Mouse (Mus musculus): ENCODE measurements around the gene Itga6. TPM values are rescaled to one million over a fixed set of nuclear protein-coding genes. Genes with fewer than 3 reads are reported as not detected.
"Not testable (repeated sequence)": the region's sequence is repeated elsewhere in the genome, so short reads cannot be mapped to it uniquely, and the experiment has no call there.

The Itga6 gene
- total RNA-seq, 2 experiments from 2014 or later: 27.1 to 29.7 TPM

DNA sequence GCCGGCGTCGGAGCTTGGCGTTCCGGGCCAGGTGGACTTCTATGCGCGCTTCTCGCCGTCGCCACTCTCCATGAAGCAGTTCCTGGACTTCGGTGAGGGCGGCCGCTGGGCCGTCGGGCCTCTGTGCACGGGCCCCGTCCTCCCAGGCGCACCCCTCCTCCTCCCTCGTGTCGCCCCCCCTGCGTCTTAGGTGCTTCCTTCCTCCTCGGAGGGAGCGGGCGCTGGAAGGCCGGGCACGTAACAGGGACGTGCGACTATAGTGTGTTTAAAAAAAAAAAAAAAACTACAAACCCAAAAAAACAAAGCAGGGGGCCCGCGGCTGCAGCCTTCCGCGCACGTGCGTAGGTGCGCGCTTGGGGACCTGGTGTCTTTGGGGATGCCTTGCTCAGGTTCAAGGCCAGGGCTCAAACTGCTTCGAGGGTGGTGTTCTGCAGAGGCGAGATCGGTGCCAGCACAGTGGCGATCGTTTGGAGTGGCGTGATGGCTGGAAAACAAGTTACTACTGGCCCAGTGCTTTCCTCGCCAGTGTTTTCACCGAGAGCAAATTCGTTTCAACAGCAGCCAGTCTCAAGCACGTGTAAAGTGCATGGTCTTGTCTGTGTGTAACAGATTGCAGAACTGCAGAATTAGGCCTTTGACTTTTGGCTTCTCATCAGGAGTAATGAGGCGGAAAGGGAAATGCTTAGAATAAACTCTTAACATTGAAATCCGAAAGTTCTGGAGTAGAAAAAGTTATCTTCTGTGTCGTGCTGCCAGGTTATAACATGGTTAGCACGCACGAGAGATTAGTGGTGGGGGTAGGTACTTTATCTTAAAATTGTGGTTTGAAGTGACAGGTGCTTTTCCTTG lies 128.3 kb downstream of the Itga6 start:
- DNase-seq (ENCODE audit: low spot score in 2 of 2): peak; percentile 26 to 39
- intact Hi-C loops (cut with DNase I): no loop called here

DNA sequence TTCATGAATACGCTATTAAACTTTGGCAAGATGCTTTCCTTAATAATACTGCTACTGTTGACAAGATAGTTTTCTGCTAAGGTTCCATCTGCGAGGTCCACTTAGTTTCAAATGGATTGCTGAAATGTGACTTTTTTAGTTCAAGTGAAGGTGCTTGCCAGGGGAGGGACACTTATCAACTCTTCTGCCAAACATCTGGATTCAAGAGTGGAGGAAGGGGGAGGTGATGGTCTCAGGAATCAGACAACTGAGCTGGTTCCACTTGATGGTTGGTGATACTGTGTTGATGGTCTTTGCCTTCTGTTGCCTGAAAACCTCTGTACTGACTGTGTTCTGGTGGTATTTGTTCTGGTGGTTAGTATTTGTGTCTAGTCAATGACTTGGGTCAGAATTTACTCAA lies 129.0 kb downstream of the Itga6 start:
- intact Hi-C loops (cut with DNase I): no loop called here
- DNase-seq (ENCODE audit: low spot score in 2 of 2): no peak

DNA sequence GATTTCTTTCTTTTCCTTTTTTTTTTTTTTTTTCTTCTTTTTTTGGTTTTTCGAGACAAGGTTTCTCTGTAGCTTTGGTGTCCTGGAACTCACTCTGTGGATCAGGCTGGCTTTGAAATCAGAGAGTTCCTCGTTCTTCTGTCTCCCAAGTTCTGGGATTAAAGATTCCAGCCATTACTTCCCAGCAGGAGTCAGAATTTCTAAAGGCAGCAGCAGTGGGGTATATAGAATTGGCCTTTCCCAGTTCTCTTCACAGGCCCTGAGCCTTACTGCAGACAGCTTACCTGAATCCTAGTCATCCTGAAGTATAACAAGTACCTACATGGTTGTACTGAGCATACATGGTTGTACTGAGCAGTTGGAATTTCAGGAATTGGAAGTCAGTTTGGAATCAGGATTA lies 129.4 kb downstream of the Itga6 start:
- DNase-seq (ENCODE audit: low spot score in 2 of 2): no peak
- intact Hi-C loops (cut with DNase I): no loop called here

DNA sequence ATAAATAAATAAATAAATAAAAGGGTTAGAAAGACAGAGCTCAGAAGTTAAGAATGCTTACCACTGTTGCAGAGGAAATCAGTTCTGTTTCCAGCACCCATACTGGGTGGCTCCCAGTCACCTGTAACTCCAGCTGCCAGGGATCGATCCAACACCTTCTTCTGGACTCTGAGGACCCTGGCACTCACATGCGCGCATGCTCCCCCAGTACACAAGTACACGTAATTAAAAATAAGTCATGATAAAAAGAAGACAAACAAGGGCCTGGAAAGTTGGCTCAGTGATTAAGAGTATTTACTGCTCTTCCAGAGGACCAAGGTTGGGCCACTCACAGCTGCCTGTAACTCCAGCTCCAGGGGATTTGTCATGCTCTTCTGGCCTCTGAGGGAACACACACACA lies 132.4 kb downstream of the Itga6 start:
- no peak for DNase-seq (ENCODE audit: low spot score in 2 of 2)
- intact Hi-C loops (cut with DNase I): no loop called here

DNA sequence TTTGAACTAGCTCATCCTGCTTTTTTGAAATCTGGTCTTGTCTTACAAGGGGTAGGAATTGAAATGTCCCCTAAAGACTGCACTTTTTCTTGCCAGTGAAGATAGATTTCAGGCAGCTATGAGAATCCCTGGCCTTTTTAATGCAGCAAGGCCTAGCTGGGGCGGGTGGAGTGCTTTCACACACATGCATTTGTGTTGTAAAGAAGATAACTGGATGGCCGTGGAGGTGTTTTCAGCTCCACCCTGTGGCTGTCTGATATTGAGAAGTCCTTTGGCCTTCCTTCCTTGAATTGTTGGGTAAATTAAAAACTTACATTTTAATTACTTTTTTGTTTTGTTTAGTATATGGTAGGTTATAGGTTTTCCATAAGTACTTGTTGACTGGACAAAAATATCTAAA lies 133.0 kb downstream of the Itga6 start:
- intact Hi-C loops (cut with DNase I): no loop called here

DNA sequence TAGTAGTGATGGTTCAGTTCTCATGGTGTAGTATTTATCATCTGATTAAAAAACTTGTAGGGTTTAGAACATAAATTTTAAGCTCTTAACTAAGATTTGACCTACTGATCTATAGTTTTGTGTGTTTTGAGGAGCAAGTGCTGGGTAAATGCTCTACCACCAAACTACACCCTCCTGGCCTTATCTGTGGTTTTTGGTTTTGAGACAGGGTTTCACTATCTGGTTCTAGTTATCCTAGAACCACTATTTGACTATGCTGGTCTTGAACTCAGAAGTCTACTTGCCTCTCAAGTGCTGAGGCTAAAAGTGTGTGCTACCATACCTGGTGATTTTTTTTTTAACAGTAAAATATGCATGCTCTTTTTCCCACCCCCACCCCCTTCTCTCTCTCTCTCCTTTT lies 133.5 kb downstream of the Itga6 start:
- intact Hi-C loops (cut with DNase I): no loop called here
- no peak for DNase-seq (ENCODE audit: low spot score in 2 of 2)

More for the DNA sequence above, 133.0 kb downstream of the Itga6 start:
- no peak for DNase-seq (ENCODE audit: low spot score in 2 of 2)

DNA sequence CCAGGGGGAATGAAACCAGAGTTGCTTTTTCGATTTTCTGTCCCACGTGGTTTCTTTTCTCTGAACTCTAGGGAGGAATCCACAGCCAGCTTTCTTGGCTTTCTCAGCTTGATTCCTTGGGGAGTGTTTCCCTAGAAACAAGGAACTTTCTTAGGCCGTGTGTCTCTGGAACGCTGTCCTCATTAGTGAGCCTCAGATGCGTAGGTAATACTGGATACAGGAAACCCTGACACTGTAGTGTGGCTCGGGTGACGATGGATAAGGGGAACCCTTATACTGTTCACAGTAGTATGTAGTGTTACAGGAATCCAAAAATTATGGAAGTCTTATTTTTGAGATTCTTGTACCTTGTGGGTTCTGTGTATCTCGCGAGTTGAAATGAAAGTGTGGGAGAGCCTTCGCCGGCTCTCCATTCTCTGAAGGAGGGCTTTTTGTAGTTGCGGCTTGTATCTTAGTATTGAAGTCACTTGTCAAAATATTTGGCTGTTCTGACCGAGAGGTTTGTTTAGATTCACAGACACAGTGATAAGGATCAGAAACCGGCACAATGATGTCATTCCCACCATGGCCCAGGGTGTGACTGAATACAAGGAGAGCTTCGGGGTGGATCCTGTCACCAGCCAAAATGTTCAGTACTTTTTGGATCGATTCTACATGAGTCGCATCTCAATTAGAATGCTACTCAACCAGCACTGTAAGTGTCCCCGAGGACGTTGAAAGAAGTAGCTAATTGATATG lies 137.7 kb downstream of the Itga6 start:
- intact Hi-C loops (cut with DNase I): no loop called here
- no peak for DNase-seq (ENCODE audit: low spot score in 2 of 2)

DNA sequence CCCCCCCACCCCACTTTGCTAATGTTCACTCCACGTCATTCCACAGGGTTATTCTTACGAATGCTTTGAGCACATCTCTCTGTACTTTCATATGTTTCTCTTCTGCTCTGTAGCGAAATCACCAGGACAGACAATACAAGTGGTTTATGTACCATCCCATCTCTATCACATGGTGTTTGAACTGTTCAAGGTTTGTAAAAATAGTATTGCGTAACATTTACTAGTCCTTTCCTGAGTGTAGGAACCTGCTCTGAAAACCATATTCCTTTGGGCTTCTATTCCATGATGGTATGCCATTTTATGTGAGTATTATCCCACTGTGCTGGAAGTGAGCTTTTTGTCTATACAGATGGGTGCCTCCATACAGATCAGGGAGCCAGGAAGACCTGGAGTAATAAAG lies 141.9 kb downstream of the Itga6 start:
- DNase-seq (ENCODE audit: low spot score in 2 of 2): no peak
- intact Hi-C loops (cut with DNase I): no loop called here

DNA sequence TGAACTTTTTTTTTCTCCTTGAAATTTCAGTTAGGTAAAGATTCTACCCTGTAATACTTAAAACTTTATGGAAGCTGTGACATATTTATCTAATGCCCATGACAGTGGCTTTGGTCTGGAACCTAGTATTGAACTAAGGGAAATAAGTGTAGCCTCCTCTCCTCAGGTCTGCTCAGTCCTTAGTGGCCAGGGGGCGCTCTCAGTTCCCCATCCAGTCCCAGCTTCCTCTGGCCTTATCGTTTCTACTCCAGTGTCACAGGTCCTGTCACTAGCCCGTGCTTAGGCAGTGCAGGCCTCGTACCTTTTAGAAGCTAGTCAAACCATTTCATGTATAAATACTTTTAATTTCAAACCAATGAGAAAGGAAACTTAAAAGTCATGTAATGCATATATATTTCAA lies 143.0 kb downstream of the Itga6 start:
- no peak for DNase-seq (ENCODE audit: low spot score in 2 of 2)
- intact Hi-C loops (cut with DNase I): no loop called here

DNA sequence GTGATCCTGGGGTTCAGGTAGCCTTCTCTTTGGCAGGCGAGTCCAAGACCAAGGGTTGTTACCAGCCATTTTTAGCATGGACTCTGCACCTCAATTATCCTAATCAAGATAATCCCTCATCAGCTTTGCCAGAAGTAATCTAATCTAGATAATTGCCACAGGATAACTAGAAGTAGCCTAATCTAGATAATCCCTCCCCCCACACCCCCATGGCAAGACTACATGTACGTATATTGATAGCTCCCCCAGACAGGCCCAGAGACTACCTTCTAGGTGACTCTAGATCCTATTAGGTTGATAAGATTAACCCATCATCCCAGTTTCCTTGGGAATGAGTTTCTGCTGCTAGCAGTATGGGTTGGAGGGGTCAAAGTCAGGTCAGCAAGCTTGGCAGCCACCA lies 146.1 kb downstream of the Itga6 start:
- no peak for DNase-seq (ENCODE audit: low spot score in 2 of 2)
- intact Hi-C loops (cut with DNase I): no loop called here

DNA sequence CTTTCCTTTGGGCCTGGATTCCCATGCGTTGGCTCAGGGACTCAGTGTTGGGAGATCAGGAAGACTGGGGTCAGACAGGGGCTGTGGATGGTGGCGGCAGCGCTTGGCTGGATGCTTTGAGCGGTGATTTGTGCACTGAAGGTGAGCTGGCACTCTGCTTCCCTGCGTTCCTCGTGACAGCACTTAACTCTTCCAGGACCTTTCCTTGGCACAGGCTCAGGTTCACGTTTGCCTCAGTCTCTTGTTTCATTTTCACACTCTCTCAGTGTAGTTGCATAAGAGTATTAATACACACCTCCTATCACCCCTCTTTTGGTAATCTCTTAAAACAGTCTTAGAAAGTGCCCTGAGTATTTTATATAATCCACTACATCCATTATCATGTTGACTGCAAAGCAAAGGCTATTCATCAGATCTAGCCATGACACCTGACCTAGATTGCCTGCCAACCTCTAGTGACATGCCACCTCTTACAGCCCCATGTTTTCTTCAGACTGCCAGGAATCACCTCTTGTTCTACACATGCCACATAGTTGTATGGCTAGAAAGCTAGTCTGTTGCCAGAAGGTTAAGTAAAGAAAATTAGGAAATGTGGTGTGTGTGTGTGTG lies 147.4 kb downstream of the Itga6 start:
- intact Hi-C loops (cut with DNase I): no loop called here
- no peak for DNase-seq (ENCODE audit: low spot score in 2 of 2)

DNA sequence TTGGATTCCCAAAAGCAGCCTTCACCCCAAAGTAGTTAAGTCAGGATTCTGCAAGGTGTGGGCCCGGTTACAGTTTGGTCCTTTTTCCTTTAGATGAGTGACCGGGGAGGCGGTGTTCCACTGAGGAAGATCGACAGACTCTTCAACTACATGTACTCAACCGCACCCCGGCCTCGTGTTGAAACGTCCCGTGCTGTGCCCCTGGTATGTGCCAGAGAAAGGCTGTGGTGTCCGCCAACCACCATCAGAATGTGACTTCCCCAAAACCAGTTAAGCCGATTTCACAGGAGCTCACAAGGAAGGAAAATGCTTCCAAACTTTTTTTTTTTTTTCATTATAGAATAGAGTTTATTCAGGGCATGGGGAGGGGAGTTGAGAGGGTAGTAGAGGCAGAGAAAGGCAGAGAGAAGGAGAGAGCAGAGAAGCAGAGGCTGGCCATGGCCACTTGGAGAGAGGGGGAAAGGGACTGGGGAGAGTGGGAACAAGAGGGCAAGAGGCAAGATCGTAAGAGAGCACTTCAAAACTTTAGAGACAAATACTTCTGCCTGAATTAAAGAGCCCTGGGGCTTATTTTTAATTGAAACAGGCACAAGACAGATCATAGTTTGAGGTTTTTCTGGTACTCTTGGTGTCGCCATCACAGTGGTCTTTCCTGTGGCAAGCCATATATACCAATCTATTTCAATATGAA lies 150.3 kb downstream of the Itga6 start:
- intact Hi-C loops (cut with DNase I): loop anchor here (5.0 kb wide), 1 partner anchor 142 kb away; no protein-coding TSS in a partner anchor
- DNase-seq (ENCODE audit: low spot score in 2 of 2): no peak

DNA sequence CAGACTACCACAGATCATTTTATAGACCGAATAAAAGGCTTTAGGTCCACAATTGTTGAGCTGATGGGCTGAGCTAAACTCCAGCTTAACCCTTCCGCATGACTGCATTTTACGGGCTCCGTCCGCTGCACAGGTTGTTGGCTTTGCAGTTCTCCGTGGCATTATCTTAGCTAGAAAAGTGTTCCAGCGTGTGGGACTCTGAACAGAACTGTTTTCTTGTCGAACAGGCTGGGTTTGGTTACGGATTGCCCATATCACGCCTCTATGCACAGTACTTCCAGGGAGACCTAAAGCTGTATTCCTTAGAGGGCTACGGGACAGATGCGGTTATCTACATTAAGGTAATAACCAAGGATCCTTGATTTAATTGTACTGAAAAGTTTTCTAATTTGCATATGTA lies 152.0 kb downstream of the Itga6 start:
- intact Hi-C loops (cut with DNase I): loop anchor here (5.0 kb wide), 1 partner anchor 140 kb away; no protein-coding TSS in a partner anchor
- DNase-seq (ENCODE audit: low spot score in 2 of 2): no peak

DNA sequence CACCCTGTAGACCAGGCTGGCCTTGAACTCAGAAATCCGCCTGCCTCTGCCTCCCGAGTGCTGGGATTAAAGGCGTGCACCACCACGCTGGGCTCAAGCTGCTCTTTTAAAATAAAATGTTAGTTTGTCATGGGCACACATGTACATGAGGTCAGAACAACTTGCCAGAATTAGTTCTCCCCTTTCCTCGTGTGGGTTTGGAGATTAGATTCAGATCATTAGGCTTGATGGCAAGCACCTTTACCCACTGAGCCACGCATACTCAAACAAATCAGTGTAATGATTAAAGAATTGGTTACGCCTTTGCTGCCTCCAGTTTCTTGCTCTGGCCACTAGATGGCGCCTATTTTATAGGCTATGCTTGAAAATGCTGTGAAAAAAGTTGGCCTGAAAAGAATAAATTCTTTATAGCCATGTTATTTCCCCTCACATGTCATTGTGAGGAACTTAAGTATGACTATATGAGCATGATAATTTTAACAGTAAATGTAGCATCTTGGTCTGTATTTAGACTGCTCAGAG lies 153.0 kb downstream of the Itga6 start:
- DNase-seq (ENCODE audit: low spot score in 2 of 2): peak; percentile 44 to 68
- intact Hi-C loops (cut with DNase I): loop anchor here (1.0 to 5.0 kb wide), 2 partner anchors 59 to 139 kb away; no protein-coding TSS in a partner anchor

DNA sequence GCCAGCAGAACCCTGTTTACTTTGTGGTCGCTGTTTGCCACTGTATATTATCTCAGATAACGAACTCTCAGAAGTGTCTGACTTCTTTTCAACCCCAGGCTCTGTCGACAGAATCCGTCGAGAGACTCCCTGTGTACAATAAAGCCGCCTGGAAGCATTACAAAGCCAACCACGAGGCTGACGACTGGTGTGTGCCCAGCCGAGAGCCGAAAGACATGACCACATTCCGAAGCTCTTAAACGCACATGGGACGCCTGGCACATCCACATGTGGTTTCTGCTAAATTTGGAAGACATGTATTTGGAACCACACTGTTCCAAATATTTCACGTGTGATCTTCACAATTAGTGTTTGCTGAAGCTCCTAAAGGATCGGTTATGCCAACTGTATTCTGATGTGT lies 154.5 kb downstream of the Itga6 start:
- no peak for DNase-seq (ENCODE audit: low spot score in 2 of 2)
- intact Hi-C loops (cut with DNase I): loop anchor here (5.0 kb wide), 1 partner anchor 137 kb away; no protein-coding TSS in a partner anchor

DNA sequence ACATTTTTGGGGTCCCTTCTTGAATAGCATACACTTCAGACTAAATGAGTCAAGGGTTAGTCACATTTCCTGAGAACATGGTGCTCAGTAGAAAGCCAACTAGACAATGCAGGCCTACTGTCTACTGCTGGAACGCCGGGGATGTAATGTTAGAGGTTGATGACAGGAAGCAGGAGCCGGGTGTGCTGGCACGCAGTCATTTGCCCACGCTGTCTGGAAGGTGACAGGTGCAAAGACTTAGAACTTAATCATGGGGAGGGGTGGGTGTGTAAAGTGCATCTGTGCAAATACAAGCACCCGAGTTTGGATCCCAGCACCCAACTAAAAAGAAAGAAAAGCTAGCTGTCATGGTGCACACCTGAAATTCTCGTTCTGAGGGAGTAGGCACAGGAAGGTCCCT lies 159.7 kb downstream of the Itga6 start:
- intact Hi-C loops (cut with DNase I): no loop called here
- no peak for DNase-seq (ENCODE audit: low spot score in 2 of 2)

DNA sequence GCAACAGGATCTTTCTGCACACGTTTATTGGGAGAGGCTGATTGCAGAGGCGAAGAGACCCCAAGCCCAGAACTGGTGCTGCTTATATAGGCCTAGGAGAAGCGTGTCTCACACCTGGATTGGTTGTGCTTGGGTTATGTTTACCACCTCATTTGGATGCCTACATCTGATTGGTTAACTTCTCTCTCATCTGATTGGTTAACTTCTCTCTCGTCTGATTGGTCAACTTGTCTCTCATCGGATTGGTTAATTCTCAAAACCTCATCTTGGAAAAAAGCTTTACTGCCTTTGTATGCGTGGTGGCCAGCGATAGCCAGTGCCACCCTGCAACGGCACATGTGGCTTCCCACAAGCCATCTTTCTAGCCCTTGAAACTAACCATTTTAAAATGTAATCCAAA lies 160.9 kb downstream of the Itga6 start:
- DNase-seq (ENCODE audit: low spot score in 2 of 2); intact Hi-C loops (cut with DNase I): not testable (repeated sequence)
